Comparison of ENCODE assay signal across 31 mouse cellular contexts in the genomic region with DNA sequence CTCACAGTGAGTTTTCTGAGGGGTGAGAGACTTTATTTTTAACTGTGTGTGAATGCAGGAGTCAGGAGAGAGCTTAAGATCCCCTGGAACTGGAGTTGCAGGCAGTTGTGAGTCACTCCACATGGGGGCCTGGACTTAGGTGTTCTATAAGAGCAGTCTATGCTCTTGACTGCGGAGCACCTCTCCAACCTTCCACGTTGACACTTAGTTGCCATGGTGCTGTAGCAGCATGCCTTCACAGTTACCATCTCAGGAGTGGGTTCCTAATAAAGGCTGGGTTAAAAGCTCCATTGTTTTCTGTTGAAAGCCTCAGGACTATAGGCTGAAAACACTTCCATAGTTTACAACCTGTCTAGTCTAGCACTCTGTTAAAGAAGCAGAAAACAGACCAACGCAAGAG. TPM values are rescaled to one million over a fixed set of nuclear protein-coding genes. Genes with fewer than 3 reads are reported as not detected.
DNase-seq lines count a peak whose midpoint lies in the region; ATAC-seq lines count a peak whose summit lies in the region.
"Had no signal": no experiment of that assay in that cellular context is flagged by ENCODE, and none has a peak within 500 bp of the region (broad histone marks: within the 10 kb centered on the region; RNA-seq: fewer than 3 reads in every experiment).

No protein-coding gene starts in this region.

- WGBS in lung, embryonic 16.5 days: 61% methylated on average over 3 of the region's 3 CpGs

- DNase-seq in A20 (ENCODE audit: low read depth, low spot score): peak; percentile 28
- peak; percentile 40 for DNase-seq in brain, adult 2 months (ENCODE audit: low read depth, low spot score)
- DNase-seq in lung, postnatal 36 days: peak; percentile 80
- no peak for DNase-seq in neural tube, embryonic 10.5 days (ENCODE audit: extremely low spot score, low spot score)
- DNase-seq in right cerebral cortex, postnatal 25 days: no peak
- DNase-seq in frontal cortex, postnatal 10 days (ENCODE audit: low spot score in 2 of 2): no peak
- DNase-seq: adrenal gland, adult 8-10 months; cerebellum, adult 11 months; cerebellum, adult 9-10 months; cerebellum, postnatal 36 days; gastrocnemius, postnatal 36 days; heart, adult 18-20 months; heart, postnatal 10 days; kidney, adult 18-20 months; kidney, postnatal 36 days; midbrain, embryonic 14.5 days; retina, postnatal 1 day; right cerebral cortex, postnatal 14 days; thymus, adult 18-20 months; thymus, postnatal 25 days had no signal

- H3K27ac ChIP-seq in lung, embryonic 16.5 days (ENCODE audit: low read length): peak overlapping the region; percentile 65
- H3K27ac ChIP-seq: heart, embryonic 13.5 days; hindbrain, embryonic 15.5 days; kidney, embryonic 15.5 days; layer of hippocampus, adult 2 months; limb, embryonic 13.5 days; neural tube, embryonic 15.5 days; stomach, embryonic 15.5 days had no signal

- no peaks in the 10 kb centered on the region for H3K9me3 ChIP-seq in lung, embryonic 16.5 days (ENCODE audit: control insufficient read depth, low read length)
- H3K9me3 ChIP-seq: heart, embryonic 13.5 days; hindbrain, embryonic 15.5 days; kidney, embryonic 15.5 days; limb, embryonic 13.5 days; megakaryocyte, embryonic 14.5 days; neural tube, embryonic 15.5 days; stomach, embryonic 15.5 days had no signal

- peak; percentile 84 for ATAC-seq in lung, embryonic 16.5 days (ENCODE audit: low read depth)
- ATAC-seq: forebrain, embryonic 14.5 days had no signal

- H3K4me1 ChIP-seq in lung, embryonic 16.5 days (replicated peaks; ENCODE audit: control insufficient read depth, insufficient read depth, low read length): peaks cover 7% of the 10 kb centered on the region; the same call in 1 of the 2 replicates
- H3K4me1 ChIP-seq: hindbrain, embryonic 15.5 days; kidney, embryonic 15.5 days; limb, embryonic 13.5 days had no signal

- no peaks in the 10 kb centered on the region for H3K36me3 ChIP-seq in lung, embryonic 16.5 days (ENCODE audit: control insufficient read depth, insufficient read depth, low read length)
- H3K36me3 ChIP-seq: hindbrain, embryonic 15.5 days; kidney, embryonic 15.5 days; limb, embryonic 13.5 days; stomach, embryonic 15.5 days had no signal

- no peak overlapping the region for H3K4me2 ChIP-seq in lung, embryonic 16.5 days (ENCODE audit: low read depth, low read length)
- H3K4me2 ChIP-seq: heart, embryonic 13.5 days; hindbrain, embryonic 15.5 days; kidney, embryonic 15.5 days; limb, embryonic 13.5 days; liver, embryonic 11.5 days; neural tube, embryonic 15.5 days; stomach, embryonic 15.5 days had no signal

- H3K27me3 ChIP-seq in lung, embryonic 16.5 days (ENCODE audit: control insufficient read depth, insufficient read depth, low read depth, low read length): no peaks in the 10 kb centered on the region
- H3K27me3 ChIP-seq: heart, embryonic 13.5 days; hindbrain, embryonic 15.5 days; kidney, embryonic 15.5 days; limb, embryonic 13.5 days; megakaryocyte, embryonic 14.5 days; neural tube, embryonic 15.5 days; stomach, embryonic 15.5 days had no signal

- no peak overlapping the region for H3K9ac ChIP-seq in lung, embryonic 16.5 days (ENCODE audit: low read length)
- H3K9ac ChIP-seq: heart, embryonic 13.5 days; hindbrain, embryonic 15.5 days; kidney, embryonic 15.5 days; limb, embryonic 13.5 days; neural tube, embryonic 15.5 days; stomach, embryonic 15.5 days had no signal

- no peak overlapping the region for H3K4me3 ChIP-seq in lung, embryonic 16.5 days (ENCODE audit: low read length)
- H3K4me3 ChIP-seq: heart, embryonic 13.5 days; hindbrain, embryonic 15.5 days; kidney, embryonic 15.5 days; layer of hippocampus, adult 2 months; limb, embryonic 13.5 days; megakaryocyte, embryonic 14.5 days; neural tube, embryonic 15.5 days; stomach, embryonic 15.5 days had no signal

RNA-seq across cellular contexts. Expression of gene Mcm10, which starts 24.8 kb away (rescaled TPM):
- polyA plus RNA-seq in lung, embryonic 16.5 days (2015; fragmentation: Nextera tagmentation; extraction: Ambion mirVana): 31.8 and 36.4 TPM in 2 replicates

RNA-seq across cellular contexts. Expression of gene Optn, which starts 26.5 kb away (rescaled TPM):
- 13.3 and 13.5 TPM in 2 replicates for polyA plus RNA-seq in lung, embryonic 16.5 days (2015; fragmentation: Nextera tagmentation; extraction: Ambion mirVana)

Comparison
In these comparisons a context has a peak if more than half of its experiments do, and no peak if none do; other contexts are left out.
1. DNase-seq: peak in A20 (single experiment), brain, adult 2 months (single experiment) and lung, postnatal 36 days (single experiment); none in neural tube, embryonic 10.5 days (single experiment), right cerebral cortex, postnatal 25 days (single experiment) and frontal cortex, postnatal 10 days (0 of 2).